Mouse (Mus musculus) embryonic facial prominence, embryonic 11.5 days (tissue): ENCODE data around the gene Ptgfrn. TPM values are rescaled to one million over a fixed set of nuclear protein-coding genes. Genes with fewer than 3 reads are reported as not detected.

Experiments
- ATAC-seq: fragments of 200-750 bp; cut with Nextera tagmentation; replicated peaks from 2 replicates; pipeline ENCODE4 v1.8.0; 2017; ENCODE audit warnings: low read depth; ENCODE audit not compliant: insufficient number of reproducible peaks, low FRiP score, low TSS enrichment
- DNase-seq: peaks from one replicate; pipeline ENCODE4 v3.0.0-alpha.2; 2015; ENCODE audit warnings: low spot score
- H3K27ac ChIP-seq: fragments of 300-500 bp; sonication (generic); replicated peaks from 2 replicates; pipeline ENCODE4 v1.5.1; 2014; ENCODE audit warnings: mild to moderate bottlenecking, low read depth, low read length, control low read depth
- H3K27me3 ChIP-seq: fragments of 300-500 bp; sonication (generic); 2 replicates; pipeline ENCODE4 v1.6.1; 2014; ENCODE audit warnings: mild to moderate bottlenecking, low read length, moderate library complexity, mixed read lengths; ENCODE audit not compliant: control insufficient read depth, insufficient read depth
- H3K36me3 ChIP-seq: fragments of 300-500 bp; sonication (generic); replicated peaks from 2 replicates; pipeline ENCODE4 v1.6.1; 2014; ENCODE audit warnings: low read depth, mild to moderate bottlenecking, low read length, moderate library complexity, mixed read lengths; ENCODE audit not compliant: control insufficient read depth, insufficient read depth
- H3K4me1 ChIP-seq: fragments of 300-500 bp; sonication (generic); 2 replicates; pipeline ENCODE4 v1.6.1; 2014; ENCODE audit warnings: low read length, mixed read lengths; ENCODE audit not compliant: control insufficient read depth, insufficient read depth
- H3K4me2 ChIP-seq: fragments of 300-500 bp; sonication (generic); 2 replicates; pipeline ENCODE4 v1.6.1; 2014; ENCODE audit warnings: low read depth, mild to moderate bottlenecking, control low read depth, low read length, moderate library complexity
- H3K4me3 ChIP-seq: fragments of 300-500 bp; sonication (generic); 2 replicates; pipeline ENCODE4 v1.5.1; 2014; ENCODE audit warnings: low read depth, low read length, control low read depth
- H3K9ac ChIP-seq: fragments of 300-500 bp; sonication (generic); replicated peaks from 2 replicates; pipeline ENCODE4 v1.6.1; 2014; ENCODE audit warnings: mild to moderate bottlenecking, control low read depth, low read length
- H3K9me3 ChIP-seq: fragments of 300-500 bp; sonication (generic); replicated peaks from 2 replicates; pipeline ENCODE4 v1.6.1; 2016; ENCODE audit warnings: mild to moderate bottlenecking, low read length, inconsistent platforms, mixed read lengths; ENCODE audit not compliant: control insufficient read depth
- WGBS: fragments of 180-500 bp; shearing (Covaris S2); extraction: QIAGEN DNeasy Blood & Tissue Kit; methylation state at CpG from one replicate; pipeline ENCODE4 v1.1.7; 2014; 5-methylcytosine and 5-hydroxymethylcytosine counted together
- polyA plus RNA-seq: library from polyadenylated mRNA; unstranded; fragments of >200 nt; fragmentation: Nextera tagmentation; extraction: Ambion mirVana; gene quantifications from 2 replicates; pipeline ENCODE4 v1.2.1, GENCODE M21; 2014

The Ptgfrn gene
- polyA plus RNA-seq, 1 experiment from 2014 or later = 6.5 TPM

DNA sequence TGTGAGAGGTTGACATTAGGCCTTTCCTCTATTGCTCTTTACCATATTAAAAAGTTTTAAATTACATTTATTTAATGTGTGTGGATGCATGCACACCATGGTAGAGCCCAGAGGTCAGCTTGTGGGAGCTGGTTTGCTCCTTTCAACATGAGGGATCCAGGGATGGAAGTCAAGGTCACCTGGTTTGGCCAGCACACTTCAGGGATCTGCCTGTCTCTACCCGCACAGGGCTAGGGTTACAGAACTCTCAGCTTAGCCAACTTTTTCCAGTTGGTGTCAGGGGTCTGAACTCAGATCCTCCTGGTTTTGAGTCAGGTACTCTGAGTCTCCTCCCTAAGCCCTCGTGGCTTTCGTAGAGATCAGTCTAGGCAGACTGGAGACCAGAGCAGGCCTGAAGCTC lies 19.5 kb upstream of the Ptgfrn start:
- DNase-seq (no peak), ATAC-seq (no peak)
- 63% methylated on average over 3 of the region's 3 CpGs for WGBS
- Histone ChIP-seq H3K27me3 (no peaks in the 10 kb centered on the region), H3K9ac (no peak overlapping the region), H3K9me3 (no peaks in the 10 kb centered on the region), H3K27ac (no peak overlapping the region), H3K4me2 (no peak overlapping the region), H3K4me1 (no peaks in the 10 kb centered on the region; the same call in 1 of the 2 replicates), H3K36me3 (no peaks in the 10 kb centered on the region), H3K4me3 (no peak overlapping the region)

DNA sequence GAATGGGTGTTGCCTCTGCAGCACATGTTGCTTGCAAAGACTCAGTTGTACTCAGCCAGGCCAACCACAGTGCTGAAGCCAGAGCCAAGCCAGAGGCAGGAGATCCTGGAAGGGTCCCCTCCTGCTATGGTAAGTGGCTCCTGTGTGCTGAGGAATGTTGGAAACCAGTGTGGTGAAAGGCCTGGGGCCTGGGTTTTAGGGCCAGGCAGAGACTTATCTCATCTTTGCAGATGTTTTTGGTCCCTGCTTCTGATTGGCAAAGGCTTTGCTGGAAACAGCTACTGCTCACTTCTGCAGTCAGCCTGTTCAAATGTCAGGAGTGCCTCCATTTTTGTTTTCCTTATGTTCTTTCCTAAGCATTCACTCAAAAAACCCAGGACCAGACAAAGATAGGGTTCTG lies 19.0 kb upstream of the Ptgfrn start:
- no peaks in the 10 kb centered on the region for H3K36me3 ChIP-seq
- no peak overlapping the region for H3K4me3 ChIP-seq
- H3K9me3 ChIP-seq = no peaks in the 10 kb centered on the region
- ATAC-seq = no peak
- H3K4me1 ChIP-seq = no peaks in the 10 kb centered on the region; the same call in 1 of the 2 replicates
- H3K27ac ChIP-seq = no peak overlapping the region
- no peak for DNase-seq
- H3K27me3 ChIP-seq = no peaks in the 10 kb centered on the region
- no peak overlapping the region for H3K9ac ChIP-seq
- no peak overlapping the region for H3K4me2 ChIP-seq

- H3K4me3 ChIP-seq = no peak overlapping the region
- H3K27me3 ChIP-seq = no peaks in the 10 kb centered on the region
- no peaks in the 10 kb centered on the region for H3K36me3 ChIP-seq
- DNase-seq = no peak
- H3K9me3 ChIP-seq = no peaks in the 10 kb centered on the region
- no peak overlapping the region for H3K9ac ChIP-seq
- no peaks in the 10 kb centered on the region; the same call in 1 of the 2 replicates for H3K4me1 ChIP-seq
- no peak for ATAC-seq
- no peak overlapping the region for H3K4me2 ChIP-seq
- no peak overlapping the region for H3K27ac ChIP-seq
- WGBS = 85% methylated on average over 2 of the region's 2 CpGs
Observed at GRCm38 (mm10) chr3:101127766-101128165, 17.7 kb upstream of the Ptgfrn start.

GRCm38 (mm10) chr3:101124716-101125115 lies 14.6 kb upstream of the Ptgfrn start:
- DNase-seq = no peak
- 90% methylated on average over 5 of the region's 5 CpGs for WGBS
- H3K9ac ChIP-seq = no peak overlapping the region
- H3K4me1 ChIP-seq = no peaks in the 10 kb centered on the region
- no peaks in the 10 kb centered on the region for H3K9me3 ChIP-seq
- no peak overlapping the region for H3K27ac ChIP-seq
- no peaks in the 10 kb centered on the region for H3K27me3 ChIP-seq
- no peak overlapping the region for H3K4me3 ChIP-seq
- H3K4me2 ChIP-seq = no peak overlapping the region
- no peaks in the 10 kb centered on the region for H3K36me3 ChIP-seq
- no peak for ATAC-seq

GRCm38 (mm10) chr3:101122479-101122878 lies 12.4 kb upstream of the Ptgfrn start:
- DNase-seq (no peak), ATAC-seq (no peak)
- H3K27me3 ChIP-seq = no peaks in the 10 kb centered on the region
- H3K4me2 ChIP-seq = no peak overlapping the region
- H3K9ac ChIP-seq = no peak overlapping the region
- H3K27ac ChIP-seq = no peak overlapping the region
- no peak overlapping the region for H3K4me3 ChIP-seq
- H3K9me3 ChIP-seq = no peaks in the 10 kb centered on the region
- no peaks in the 10 kb centered on the region for H3K4me1 ChIP-seq
- no peaks in the 10 kb centered on the region for H3K36me3 ChIP-seq
- 87% methylated on average over 3 of the region's 3 CpGs for WGBS

- no peaks in the 10 kb centered on the region for H3K9me3 ChIP-seq
- WGBS = 92% methylated on average over 11 of the region's 11 CpGs
- no peaks in the 10 kb centered on the region for H3K36me3 ChIP-seq
- no peaks in the 10 kb centered on the region; the same call in 1 of the 2 replicates for H3K4me1 ChIP-seq
- H3K4me2 ChIP-seq = no peak overlapping the region
- H3K9ac ChIP-seq = no peak overlapping the region
- H3K27me3 ChIP-seq = no peaks in the 10 kb centered on the region
- H3K27ac ChIP-seq = no peak overlapping the region
- DNase-seq (no peak), ATAC-seq (no peak)
- H3K4me3 ChIP-seq = no peak overlapping the region
Observed at GRCm38 (mm10) chr3:101117774-101118173, 7.7 kb upstream of the Ptgfrn start.

DNA sequence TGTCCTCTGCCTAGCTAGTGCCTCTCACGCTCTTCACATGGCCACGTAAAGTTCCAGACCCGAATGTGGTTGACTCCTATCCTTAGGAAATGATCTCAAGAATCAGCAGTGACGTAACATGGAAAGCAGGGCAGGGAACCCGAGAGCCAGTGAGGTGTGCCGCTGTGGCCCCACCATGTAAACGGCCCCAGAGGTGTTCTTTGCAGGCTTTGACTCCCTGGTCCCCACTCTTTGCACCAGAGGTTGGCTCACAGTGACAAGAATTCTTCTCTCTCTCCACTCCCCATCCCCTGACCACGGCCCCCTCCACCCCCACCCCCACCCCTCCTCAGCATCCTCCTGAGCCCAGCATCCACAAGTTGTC lies 7.3 kb upstream of the Ptgfrn start:
- no peak overlapping the region for H3K9ac ChIP-seq
- H3K4me3 ChIP-seq = no peak overlapping the region
- no peak for ATAC-seq
- H3K36me3 ChIP-seq = no peaks in the 10 kb centered on the region
- 90% methylated on average over 8 of the region's 8 CpGs for WGBS
- H3K4me2 ChIP-seq = no peak overlapping the region
- no peaks in the 10 kb centered on the region for H3K27me3 ChIP-seq
- no peaks in the 10 kb centered on the region for H3K9me3 ChIP-seq
- no peaks in the 10 kb centered on the region; the same call in 1 of the 2 replicates for H3K4me1 ChIP-seq
- no peak overlapping the region for H3K27ac ChIP-seq
- no peak for DNase-seq

DNA sequence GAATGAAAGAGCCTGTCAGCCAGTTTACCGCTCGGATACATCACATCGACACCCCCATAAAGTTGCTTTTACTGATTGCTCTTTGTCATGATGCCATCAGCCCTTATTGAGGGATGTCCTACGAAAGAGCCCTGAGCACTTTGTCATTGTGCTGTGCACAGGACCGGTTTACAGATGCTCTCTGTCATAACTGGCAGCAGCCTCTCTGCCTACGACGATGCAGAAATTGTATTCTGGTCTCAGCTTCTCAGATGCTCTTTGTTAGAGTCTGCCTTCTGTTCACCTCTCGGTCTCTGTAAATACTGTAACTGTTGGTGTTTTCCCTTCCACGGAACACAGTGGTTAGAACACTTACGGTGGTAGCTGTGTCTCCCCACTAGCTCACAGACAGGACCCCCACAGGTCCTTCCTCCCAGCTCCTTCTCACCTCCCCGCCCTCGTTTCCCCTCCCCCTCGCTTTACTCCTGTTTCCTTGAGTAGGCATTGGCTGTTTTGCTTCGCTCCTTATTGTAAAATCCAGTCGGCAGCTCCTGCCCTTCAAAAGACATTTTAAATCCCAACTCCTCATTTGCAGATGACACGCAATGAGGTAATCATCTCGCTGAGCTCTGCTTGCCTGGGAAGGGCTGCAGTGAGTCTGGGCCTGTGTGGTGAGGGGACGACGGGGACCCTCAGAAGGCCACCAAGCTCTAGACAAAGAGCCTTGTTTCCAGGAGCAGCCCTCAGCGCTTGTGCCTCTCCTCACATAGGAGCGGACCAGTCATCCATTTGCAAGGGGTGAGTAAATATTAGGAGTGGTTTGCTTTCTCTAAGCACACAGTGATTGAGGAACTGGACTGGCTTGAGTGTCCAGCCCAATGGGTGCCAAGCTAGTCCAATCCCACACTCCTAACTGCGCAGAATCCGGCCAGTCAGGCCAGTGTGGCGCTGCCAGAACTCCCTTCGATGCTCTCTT lies 6.6 kb upstream of the Ptgfrn start:
- Histone ChIP-seq H3K27ac (no peak overlapping the region), H3K4me1 (no peaks in the 10 kb centered on the region; the same call in 1 of the 2 replicates), H3K36me3 (no peaks in the 10 kb centered on the region), H3K4me3 (no peak overlapping the region), H3K9ac (peak overlapping the region; percentile 41; the same call in 1 of the 2 replicates), H3K4me2 (no peak overlapping the region; the same call in 1 of the 2 replicates), H3K9me3 (no peaks in the 10 kb centered on the region), H3K27me3 (no peaks in the 10 kb centered on the region)
- ATAC-seq = peak; percentile 18; the same call in 1 of the 2 replicates
- WGBS = 52% methylated on average over 25 of the region's 25 CpGs
- peak; percentile 45 for DNase-seq
